ENCODE assay signal across 7 mouse cellular contexts in genomic region chr13:51920511-51921351, GRCm38 (mm10).
DNase-seq lines count a peak whose midpoint lies in the region; ATAC-seq and TF ChIP-seq lines count a peak whose summit lies in the region.

No protein-coding gene starts in this region.

- H3K9me3 ChIP-seq in lung, embryonic 16.5 days (ENCODE audit: control insufficient read depth, low read length), result no peaks in the 10 kb centered on the region
- no peaks in the 10 kb centered on the region for H3K9me3 ChIP-seq in embryonic facial prominence, embryonic 15.5 days (replicated peaks)
- H3K9me3 ChIP-seq in limb, embryonic 13.5 days, result no peaks in the 10 kb centered on the region
- H3K9me3 ChIP-seq in stomach, postnatal 0 days (ENCODE audit: control insufficient read depth, low read length), result no peaks in the 10 kb centered on the region

- TF ChIP-seq POLR2A in lung, adult 2 months (IDR thresholded peaks at IDR 0.05; ENCODE audit: borderline replicate concordance, extremely low read depth, low read depth, low read length), result no peak

- 17% methylated on average over 15 of the region's 15 CpGs for WGBS in lung, embryonic 16.5 days
- WGBS in lung, adult 2 months, result 54% methylated on average over 15 of the region's 15 CpGs
- WGBS in embryonic facial prominence, embryonic 15.5 days, result 11% methylated on average over 15 of the region's 15 CpGs
- 7% methylated on average over 15 of the region's 15 CpGs for WGBS in limb, embryonic 13.5 days
- whole genome bisulfite sequencing in stomach, postnatal 0 days, result 21% methylated on average over 15 of the region's 15 CpGs

- no peak for TF ChIP-seq CTCF in lung, adult 2 months (IDR thresholded peaks at IDR 0.05; ENCODE audit: insufficient read depth, low read length)
- TF ChIP-seq CTCF in stomach, postnatal 0 days (IDR thresholded peaks at IDR 0.05; ENCODE audit: low read depth), result no peak

- DNase-seq in lung, adult 2 months, result no peak
- DNase-seq in stomach, postnatal 0 days (ENCODE audit: low spot score), result no peak
- no peak for DNase-seq in B cell, adult 2 months
- no peak for DNase-seq in spleen, postnatal 4 days (ENCODE audit: low spot score in 2 of 2)

- no peaks in the 10 kb centered on the region for H3K36me3 ChIP-seq in lung, embryonic 16.5 days (ENCODE audit: control insufficient read depth, insufficient read depth, low read length)
- no peaks in the 10 kb centered on the region for H3K36me3 ChIP-seq in embryonic facial prominence, embryonic 15.5 days
- no peaks in the 10 kb centered on the region for H3K36me3 ChIP-seq in limb, embryonic 13.5 days
- H3K36me3 ChIP-seq in stomach, postnatal 0 days (ENCODE audit: control insufficient read depth, insufficient read depth, low read length), result no peaks in the 10 kb centered on the region

- peak overlapping the region; percentile 15 for H3K27ac ChIP-seq in lung, embryonic 16.5 days (ENCODE audit: low read length)
- H3K27ac ChIP-seq in embryonic facial prominence, embryonic 15.5 days (replicated peaks), result peak overlapping the region; percentile 56
- peak overlapping the region; percentile 67 for H3K27ac ChIP-seq in limb, embryonic 13.5 days
- no peak overlapping the region for H3K27ac ChIP-seq in stomach, postnatal 0 days (replicated peaks)

- no peak overlapping the region for H3K4me3 ChIP-seq in lung, embryonic 16.5 days (ENCODE audit: low read length)
- no peak overlapping the region for H3K4me3 ChIP-seq in lung, adult 2 months (replicated peaks; ENCODE audit: extremely low read depth, low read depth, low read length)
- no peak overlapping the region for H3K4me3 ChIP-seq in embryonic facial prominence, embryonic 15.5 days (replicated peaks)
- no peak overlapping the region for H3K4me3 ChIP-seq in limb, embryonic 13.5 days
- no peak overlapping the region for H3K4me3 ChIP-seq in stomach, postnatal 0 days (ENCODE audit: low read depth, low read length)

- peak; percentile 83 for ATAC-seq in lung, embryonic 16.5 days (ENCODE audit: low read depth)
- peak; percentile 76 for ATAC-seq in embryonic facial prominence, embryonic 15.5 days (ENCODE audit: insufficient number of reproducible peaks, low FRiP score, low TSS enrichment, low read depth)
- ATAC-seq in limb, embryonic 13.5 days (ENCODE audit: low FRiP score, low read depth), result peak; percentile 88
- ATAC-seq in stomach, postnatal 0 days (ENCODE audit: low FRiP score, low TSS enrichment), result 0 out of 2 replicates have a peak, but pooled peaks have one; percentile 34

- H3K9ac ChIP-seq in lung, embryonic 16.5 days (ENCODE audit: low read length), result no peak overlapping the region
- no peak overlapping the region for H3K9ac ChIP-seq in embryonic facial prominence, embryonic 15.5 days
- no peak overlapping the region for H3K9ac ChIP-seq in limb, embryonic 13.5 days
- peak overlapping the region; percentile 3; the same call in 1 of the 2 replicates for H3K9ac ChIP-seq in stomach, postnatal 0 days (ENCODE audit: low read length)

- no peak for TF ChIP-seq EP300 in stomach, postnatal 0 days (optimal IDR thresholded peaks at IDR 0.05)

- H3K4me2 ChIP-seq in lung, embryonic 16.5 days (ENCODE audit: low read depth, low read length), result no peak overlapping the region
- no peak overlapping the region for H3K4me2 ChIP-seq in embryonic facial prominence, embryonic 15.5 days (replicated peaks)
- peak overlapping the region; percentile 31 for H3K4me2 ChIP-seq in limb, embryonic 13.5 days (replicated peaks)
- H3K4me2 ChIP-seq in stomach, postnatal 0 days (replicated peaks; ENCODE audit: low read depth), result no peak overlapping the region

- H3K4me1 ChIP-seq in lung, embryonic 16.5 days (replicated peaks; ENCODE audit: control insufficient read depth, insufficient read depth, low read length), result peaks cover 15% of the 10 kb centered on the region
- no peaks in the 10 kb centered on the region for H3K4me1 ChIP-seq in lung, adult 2 months (ENCODE audit: control insufficient read depth, insufficient read depth, low read length)
- H3K4me1 ChIP-seq in embryonic facial prominence, embryonic 15.5 days, result peaks cover 55% of the 10 kb centered on the region
- peaks cover 50% of the 10 kb centered on the region for H3K4me1 ChIP-seq in limb, embryonic 13.5 days
- H3K4me1 ChIP-seq in stomach, postnatal 0 days (replicated peaks; ENCODE audit: control insufficient read depth, insufficient read depth), result peaks cover 5% of the 10 kb centered on the region

- peaks cover 3% of the 10 kb centered on the region; the same call in 1 of the 2 replicates for H3K27me3 ChIP-seq in lung, embryonic 16.5 days (ENCODE audit: control insufficient read depth, insufficient read depth, low read depth, low read length)
- 0 out of 2 replicates have a peak, but pooled peaks cover 10% of the 10 kb centered on the region for H3K27me3 ChIP-seq in embryonic facial prominence, embryonic 15.5 days
- H3K27me3 ChIP-seq in limb, embryonic 13.5 days, result peaks cover 36% of the 10 kb centered on the region
- H3K27me3 ChIP-seq in stomach, postnatal 0 days (ENCODE audit: control insufficient read depth, insufficient read depth, low read length), result no peaks in the 10 kb centered on the region

Comparison
In these comparisons a context has a peak if more than half of its experiments do, and no peak if none do; other contexts are left out.
1. ATAC-seq: peak in every context shown above with its lines; median percentile 88 in limb, embryonic 13.5 days; 83 in lung, embryonic 16.5 days; 76 in embryonic facial prominence, embryonic 15.5 days; 34 in stomach, postnatal 0 days.